31 mouse cellular contexts compared by ENCODE assay signal in the genomic region with DNA sequence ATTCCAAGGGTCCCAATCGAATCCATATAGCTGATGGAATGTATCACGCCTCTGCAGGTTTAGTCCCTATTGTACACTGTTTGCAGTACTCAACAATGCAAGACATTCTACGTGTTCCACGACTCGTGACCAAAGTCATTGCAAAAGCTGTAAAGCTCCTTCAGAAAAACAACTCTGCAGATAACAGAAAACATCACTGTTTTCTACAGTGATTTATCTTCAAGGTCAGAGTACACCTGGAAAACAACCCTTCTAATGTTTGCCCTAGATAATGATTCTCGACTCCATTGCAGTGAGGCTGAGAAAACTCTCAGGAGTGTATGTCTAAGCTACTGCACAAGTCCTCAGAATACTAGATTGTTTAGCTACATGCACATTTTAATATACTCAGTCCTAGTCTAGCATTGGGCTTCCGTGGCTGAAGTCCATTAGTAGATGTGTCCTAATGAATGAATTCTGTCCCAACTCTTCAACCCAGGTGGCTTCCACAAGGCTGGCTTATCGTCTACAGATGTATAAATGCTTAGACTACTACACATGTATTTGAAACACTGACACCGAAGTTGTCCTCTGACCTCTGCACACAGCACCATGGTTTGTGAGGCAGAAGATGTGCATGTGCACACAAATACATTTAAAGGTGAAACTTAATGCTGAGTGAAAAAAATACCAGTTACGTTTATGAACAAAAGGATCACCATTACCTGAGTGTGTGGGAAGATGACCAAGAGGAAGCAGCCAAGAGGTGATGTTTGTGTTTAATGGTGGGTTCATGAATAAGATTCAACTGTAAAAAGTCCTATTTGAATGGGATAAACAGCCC. TPM values are rescaled to one million over a fixed set of nuclear protein-coding genes. Genes with fewer than 3 reads are reported as not detected.
DNase-seq lines count a peak whose midpoint lies in the region; ATAC-seq lines count a peak whose summit lies in the region.
"Had no signal": no experiment of that assay in that cellular context is flagged by ENCODE, and none has a peak within 500 bp of the region (broad histone marks: within the 10 kb centered on the region; RNA-seq: fewer than 3 reads in every experiment).

No protein-coding gene starts in this region.

- no peaks in the 10 kb centered on the region for H3K4me1 ChIP-seq in midbrain, embryonic 11.5 days (ENCODE audit: control insufficient read depth, insufficient read depth, low read length)
- H3K4me1 ChIP-seq in midbrain, embryonic 15.5 days = peaks cover 5% of the 10 kb centered on the region; the same call in 1 of the 2 replicates
- H3K4me1 ChIP-seq in intestine, embryonic 15.5 days (replicated peaks) = no peaks in the 10 kb centered on the region
- H3K4me1 ChIP-seq: heart, embryonic 10.5 days; heart, embryonic 13.5 days had no signal

- H3K9me3 ChIP-seq in midbrain, embryonic 11.5 days (ENCODE audit: control insufficient read depth, low read length) = no peaks in the 10 kb centered on the region
- H3K9me3 ChIP-seq in midbrain, embryonic 15.5 days = no peaks in the 10 kb centered on the region
- no peaks in the 10 kb centered on the region for H3K9me3 ChIP-seq in intestine, embryonic 15.5 days
- H3K9me3 ChIP-seq: embryonic facial prominence, embryonic 12.5 days; embryonic facial prominence, embryonic 15.5 days; heart, embryonic 10.5 days; heart, embryonic 13.5 days had no signal

- H3K4me2 ChIP-seq in midbrain, embryonic 11.5 days = no peak overlapping the region
- H3K4me2 ChIP-seq in midbrain, embryonic 15.5 days = no peak overlapping the region
- H3K4me2 ChIP-seq in intestine, embryonic 15.5 days (replicated peaks) = no peak overlapping the region
- H3K4me2 ChIP-seq: embryonic facial prominence, embryonic 12.5 days; embryonic facial prominence, embryonic 15.5 days; heart, embryonic 13.5 days; hindbrain, embryonic 14.5 days had no signal

- no peak overlapping the region for H3K27ac ChIP-seq in midbrain, embryonic 11.5 days (ENCODE audit: low read depth, low read length)
- H3K27ac ChIP-seq in midbrain, embryonic 15.5 days = no peak overlapping the region
- H3K27ac ChIP-seq in intestine, embryonic 15.5 days = peak overlapping the region; percentile 14; the same call in 1 of the 2 replicates
- H3K27ac ChIP-seq: embryonic facial prominence, embryonic 12.5 days; embryonic facial prominence, embryonic 15.5 days; gastrocnemius, adult 2 months; heart, embryonic 10.5 days; heart, embryonic 13.5 days; hindbrain, embryonic 14.5 days; hindbrain, postnatal 0 days had no signal

- H3K36me3 ChIP-seq in midbrain, embryonic 11.5 days (ENCODE audit: control insufficient read depth, insufficient read depth, low read length) = peaks cover 13% of the 10 kb centered on the region
- H3K36me3 ChIP-seq in midbrain, embryonic 15.5 days (replicated peaks) = peaks cover 28% of the 10 kb centered on the region
- H3K36me3 ChIP-seq in intestine, embryonic 15.5 days = peaks cover 24% of the 10 kb centered on the region

- peak; percentile 54 for DNase-seq in midbrain, embryonic 11.5 days (ENCODE audit: low spot score, missing footprints)
- peak; percentile 71 for DNase-seq in yolk sac, embryonic 10.5 days (ENCODE audit: low spot score)
- no peak for DNase-seq in thymus, adult 18-20 months
- no peak for DNase-seq in kidney, adult 9 months
- DNase-seq: adrenal gland, postnatal 10 days; cerebellum, adult 11 months; cerebellum, adult 2 months; cerebellum, adult 9-11 months; cerebellum, postnatal 25 days; forebrain, postnatal 0 days; gastrocnemius, adult 2 months; gastrocnemius, postnatal 14 days; heart, adult 18-20 months; heart, postnatal 14 days; heart, postnatal 4 days had no signal

- no peaks in the 10 kb centered on the region for H3K27me3 ChIP-seq in midbrain, embryonic 11.5 days (ENCODE audit: control insufficient read depth, insufficient read depth, low read length)
- H3K27me3 ChIP-seq in midbrain, embryonic 15.5 days (replicated peaks) = no peaks in the 10 kb centered on the region
- H3K27me3 ChIP-seq in intestine, embryonic 15.5 days (replicated peaks) = no peaks in the 10 kb centered on the region
- H3K27me3 ChIP-seq: embryonic facial prominence, embryonic 12.5 days; embryonic facial prominence, embryonic 15.5 days; heart, embryonic 13.5 days; Patski had no signal

- H3K4me3 ChIP-seq in midbrain, embryonic 11.5 days (ENCODE audit: low read depth, low read length) = no peak overlapping the region
- no peak overlapping the region for H3K4me3 ChIP-seq in midbrain, embryonic 15.5 days
- no peak overlapping the region for H3K4me3 ChIP-seq in intestine, embryonic 15.5 days (replicated peaks)
- H3K4me3 ChIP-seq: embryonic facial prominence, embryonic 12.5 days; embryonic facial prominence, embryonic 15.5 days; gastrocnemius, adult 2 months; heart, embryonic 10.5 days; heart, embryonic 13.5 days had no signal

- H3K9ac ChIP-seq in midbrain, embryonic 11.5 days (ENCODE audit: low read length) = no peak overlapping the region
- no peak overlapping the region for H3K9ac ChIP-seq in midbrain, embryonic 15.5 days
- H3K9ac ChIP-seq in intestine, embryonic 15.5 days = no peak overlapping the region
- H3K9ac ChIP-seq: embryonic facial prominence, embryonic 12.5 days; embryonic facial prominence, embryonic 15.5 days; forebrain, postnatal 0 days; heart, embryonic 13.5 days; hindbrain, embryonic 14.5 days had no signal

- ATAC-seq in midbrain, embryonic 11.5 days (ENCODE audit: low FRiP score) = no peak
- no peak for ATAC-seq in midbrain, embryonic 15.5 days (replicated peaks)
- ATAC-seq in intestine, embryonic 15.5 days = peak; percentile 52
- ATAC-seq: CD4-positive, CD25-positive, alpha-beta regulatory T cell, adult 4 months; forebrain, embryonic 14.5 days; forebrain, postnatal 0 days; hindbrain, postnatal 0 days; Patski had no signal

- WGBS in midbrain, embryonic 11.5 days = 87% methylated on average over 10 of the region's 10 CpGs
- 91% methylated on average over 10 of the region's 10 CpGs for WGBS in midbrain, embryonic 15.5 days
- 73% methylated on average over 10 of the region's 10 CpGs for WGBS in intestine, embryonic 15.5 days

RNA-seq across cellular contexts. Expression of a gene that starts 16.4 kb away (rescaled TPM):
- 136 and 138 TPM in 2 replicates for polyA plus RNA-seq in midbrain, embryonic 11.5 days (2014; fragmentation: Nextera tagmentation; extraction: Ambion mirVana)
- polyA plus RNA-seq in midbrain, embryonic 15.5 days (2015; fragmentation: Nextera tagmentation; extraction: Ambion mirVana) = 81.0 and 89.9 TPM in 2 replicates
- polyA plus RNA-seq in intestine, embryonic 15.5 days (2015; fragmentation: Nextera tagmentation; extraction: Ambion mirVana) = 155 and 156 TPM in 2 replicates

RNA-seq across cellular contexts. Expression of a gene that starts 50.0 kb away (rescaled TPM):
- not detected in 2 replicates for polyA plus RNA-seq in midbrain, embryonic 11.5 days (2014; fragmentation: Nextera tagmentation; extraction: Ambion mirVana)
- polyA plus RNA-seq in midbrain, embryonic 15.5 days (2015; fragmentation: Nextera tagmentation; extraction: Ambion mirVana) = not detected in 2 replicates
- polyA plus RNA-seq in intestine, embryonic 15.5 days (2015; fragmentation: Nextera tagmentation; extraction: Ambion mirVana) = not detected in 2 replicates
- polyA plus RNA-seq: C2C12; CD4-positive, CD25-positive, alpha-beta regulatory T cell, adult 4 months; cerebellum, adult 2 months; embryonic facial prominence, embryonic 12.5 days; embryonic facial prominence, embryonic 15.5 days; forebrain, embryonic 11.5 days; forebrain, embryonic 14.5 days; forebrain, postnatal 0 days; frontal cortex, adult 2 months; heart, embryonic 10.5 days; heart, embryonic 13.5 days; heart, embryonic 16.5 days; hindbrain, embryonic 11.5 days; hindbrain, embryonic 14.5 days; hindbrain, postnatal 0 days; Patski had no signal

Comparison
In these comparisons a context has a peak if more than half of its experiments do, and no peak if none do; other contexts are left out.
1. DNase-seq: peak in midbrain, embryonic 11.5 days (single experiment) and yolk sac, embryonic 10.5 days (single experiment); none in thymus, adult 18-20 months (0 of 2) and kidney, adult 9 months (single experiment).